Mouse (Mus musculus): ENCODE measurements around the gene Vasp. TPM values are rescaled to one million over a fixed set of nuclear protein-coding genes. Genes with fewer than 3 reads are reported as not detected.

Vasp gene
- polyA plus RNA-seq, 1 experiment from 2014 or later: 109 TPM

- Histone ChIP-seq H3K4me2 (replicated peaks; ENCODE audit: low read depth, low read length) (peak overlapping the region; percentile 56), H3K36me3 (ENCODE audit: insufficient read depth, low read length) (no peaks in the 10 kb centered on the region), H3K4me1 (ENCODE audit: insufficient read depth, low read depth, low read length) (peaks cover 10% of the 10 kb centered on the region; the same call in 1 of the 2 replicates), H3K27ac (ENCODE audit: low read length) (no peak overlapping the region), H3K9ac (replicated peaks; ENCODE audit: low read depth) (no peak overlapping the region), H3K27me3 (replicated peaks; ENCODE audit: insufficient read depth, low read length) (peaks cover 52% of the 10 kb centered on the region), H3K4me3 (ENCODE audit: low read depth, low read length) (peak overlapping the region; percentile 31), H3K9me3 (ENCODE audit: low read length) (no peaks in the 10 kb centered on the region)
- 3% methylated on average over 38 of the region's 48 CpGs for WGBS
- DNase-seq (ENCODE audit: low spot score): peak; percentile 5
- ATAC-seq: no peak
- no peak for TF ChIP-seq EP300 (IDR thresholded peaks at IDR 0.05)
- no peak for TF ChIP-seq CTCF (IDR thresholded peaks at IDR 0.05)
Observed at GRCm38 (mm10) chr7:19304501-19305412, 33.1 kb upstream of the Vasp start.

GRCm38 (mm10) chr7:19303770-19304169, 32.2 kb upstream of the Vasp start:
- H3K9me3 ChIP-seq (ENCODE audit: low read length): no peaks in the 10 kb centered on the region
- DNase-seq (ENCODE audit: low spot score) (peak; percentile 72), ATAC-seq (no peak)
- TF ChIP-seq CTCF (IDR thresholded peaks at IDR 0.05) (peak; percentile 87), EP300 (IDR thresholded peaks at IDR 0.05) (no peak)
- peak overlapping the region; percentile 31; the same call in 1 of the 2 replicates for H3K4me3 ChIP-seq (ENCODE audit: low read depth, low read length)
- H3K4me1 ChIP-seq (ENCODE audit: insufficient read depth, low read depth, low read length): peaks cover 10% of the 10 kb centered on the region; the same call in 1 of the 2 replicates
- H3K4me2 ChIP-seq (replicated peaks; ENCODE audit: low read depth, low read length): 0 out of 2 replicates have a peak overlapping the region, but pooled peaks have one; percentile 56
- WGBS: 2% methylated on average over 15 of the region's 16 CpGs
- H3K27me3 ChIP-seq (replicated peaks; ENCODE audit: insufficient read depth, low read length): peaks cover 52% of the 10 kb centered on the region
- no peak overlapping the region for H3K27ac ChIP-seq (ENCODE audit: low read length)
- no peak overlapping the region for H3K9ac ChIP-seq (replicated peaks; ENCODE audit: low read depth)
- no peaks in the 10 kb centered on the region for H3K36me3 ChIP-seq (ENCODE audit: insufficient read depth, low read length)

- Histone ChIP-seq H3K27ac (ENCODE audit: low read length) (no peak overlapping the region), H3K36me3 (ENCODE audit: insufficient read depth, low read length) (no peaks in the 10 kb centered on the region), H3K4me1 (ENCODE audit: insufficient read depth, low read depth, low read length) (peaks cover 10% of the 10 kb centered on the region; the same call in 1 of the 2 replicates), H3K4me2 (replicated peaks; ENCODE audit: low read depth, low read length) (no peak overlapping the region), H3K9ac (replicated peaks; ENCODE audit: low read depth) (no peak overlapping the region), H3K9me3 (ENCODE audit: low read length) (no peaks in the 10 kb centered on the region), H3K4me3 (ENCODE audit: low read depth, low read length) (no peak overlapping the region), H3K27me3 (replicated peaks; ENCODE audit: insufficient read depth, low read length) (peaks cover 52% of the 10 kb centered on the region)
- ATAC-seq (no peak), DNase-seq (ENCODE audit: low spot score) (no peak)
- 80% methylated on average over 12 of the region's 12 CpGs for WGBS
- TF ChIP-seq EP300 (IDR thresholded peaks at IDR 0.05): no peak
- TF ChIP-seq CTCF (IDR thresholded peaks at IDR 0.05): no peak
Observed at GRCm38 (mm10) chr7:19303046-19303305, 31.4 kb upstream of the Vasp start.

DNA sequence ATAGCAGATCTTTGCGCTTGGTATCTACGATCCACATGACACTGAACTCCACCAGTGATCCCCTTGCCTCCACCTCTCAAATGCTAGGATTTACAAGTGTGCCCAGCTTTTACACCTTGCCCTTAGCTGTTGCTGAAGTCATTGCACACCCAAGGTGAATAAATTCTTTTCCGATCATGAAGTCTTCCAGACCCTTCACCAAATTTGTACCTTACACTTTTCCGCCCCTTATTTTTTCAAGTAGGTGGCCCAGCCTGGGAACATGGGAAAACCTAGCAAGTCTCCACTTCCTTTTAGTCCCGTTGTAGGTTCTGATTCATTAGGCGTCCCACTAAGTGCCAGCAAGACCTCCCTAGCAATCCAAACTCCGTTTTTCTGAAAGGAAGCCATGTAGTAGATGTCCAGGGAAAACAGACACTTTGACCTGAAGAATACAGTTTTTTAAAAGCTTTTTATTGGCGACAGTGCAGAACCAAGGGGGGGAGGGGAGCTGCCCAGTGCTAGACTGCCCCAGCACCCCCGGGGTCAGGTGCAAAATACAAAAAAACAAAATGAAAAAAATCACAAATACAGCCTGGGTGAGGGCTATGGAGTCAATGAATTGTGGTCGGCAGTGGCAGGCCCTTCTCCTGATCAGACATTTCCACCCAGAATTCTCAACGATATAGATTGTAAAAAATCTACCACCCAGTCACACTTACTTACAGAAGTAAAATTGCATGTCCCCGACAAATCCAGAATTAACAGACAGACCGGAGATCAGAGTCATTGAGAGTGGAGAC, 30.8 kb upstream of the Vasp start:
- Histone ChIP-seq H3K4me3 (ENCODE audit: low read depth, low read length) (no peak overlapping the region), H3K4me2 (replicated peaks; ENCODE audit: low read depth, low read length) (no peak overlapping the region), H3K36me3 (ENCODE audit: insufficient read depth, low read length) (no peaks in the 10 kb centered on the region), H3K27ac (ENCODE audit: low read length) (no peak overlapping the region), H3K4me1 (ENCODE audit: insufficient read depth, low read depth, low read length) (peaks cover 10% of the 10 kb centered on the region; the same call in 1 of the 2 replicates), H3K9me3 (ENCODE audit: low read length) (no peaks in the 10 kb centered on the region), H3K27me3 (replicated peaks; ENCODE audit: insufficient read depth, low read length) (peaks cover 52% of the 10 kb centered on the region), H3K9ac (replicated peaks; ENCODE audit: low read depth) (no peak overlapping the region)
- no peak for DNase-seq (ENCODE audit: low spot score)
- WGBS: 52% methylated on average over 13 of the region's 13 CpGs
- no peak for ATAC-seq
- TF ChIP-seq CTCF (IDR thresholded peaks at IDR 0.05): no peak
- no peak for TF ChIP-seq EP300 (IDR thresholded peaks at IDR 0.05)

GRCm38 (mm10) chr7:19301461-19302263, 30.0 kb upstream of the Vasp start:
- no peaks in the 10 kb centered on the region for H3K36me3 ChIP-seq (ENCODE audit: insufficient read depth, low read length)
- peak overlapping the region; percentile 31; the same call in 1 of the 2 replicates for H3K4me3 ChIP-seq (ENCODE audit: low read depth, low read length)
- H3K27me3 ChIP-seq (replicated peaks; ENCODE audit: insufficient read depth, low read length): peaks cover 46% of the 10 kb centered on the region
- H3K9ac ChIP-seq (replicated peaks; ENCODE audit: low read depth): peak overlapping the region; percentile 6; the same call in 1 of the 2 replicates
- H3K27ac ChIP-seq (ENCODE audit: low read length): no peak overlapping the region
- H3K9me3 ChIP-seq (ENCODE audit: low read length): no peaks in the 10 kb centered on the region
- H3K4me1 ChIP-seq (ENCODE audit: insufficient read depth, low read depth, low read length): peaks cover 10% of the 10 kb centered on the region; the same call in 1 of the 2 replicates
- no peak for ATAC-seq
- TF ChIP-seq EP300 (IDR thresholded peaks at IDR 0.05) (no peak), CTCF (IDR thresholded peaks at IDR 0.05) (no peak)
- no peak for DNase-seq (ENCODE audit: low spot score)
- WGBS: 10% methylated on average over 16 of the region's 16 CpGs
- H3K4me2 ChIP-seq (replicated peaks; ENCODE audit: low read depth, low read length): peak overlapping the region; percentile 54; the same call in 1 of the 2 replicates

Measured in lung, postnatal 0 days (tissue).